Mouse (Mus musculus): ENCODE data around the gene Grasp.

GRCm38 (mm10) chr15:101180363-101181105 lies 43.5 kb upstream of the Grasp start:
- TF ChIP-seq CTCF (IDR thresholded peaks at IDR 0.05; ENCODE audit: control insufficient read depth, insufficient read depth, insufficient read length) (no peak), CEBPB (IDR thresholded peaks at IDR 0.05; ENCODE audit: low read depth) (no peak), FOSL1 (IDR thresholded peaks at IDR 0.05; ENCODE audit: insufficient read depth, low read length, poor library complexity, severe bottlenecking) (no peak)
